Mouse (Mus musculus): ENCODE data around the gene Grik4.

Gene Grik4

GRCm38 (mm10) chr9:42859959-42860794, 84.1 kb downstream of the Grik4 start:
- no peak for DNase-seq (ENCODE audit: low read depth, low spot score)

GRCm38 (mm10) chr9:42858998-42859690, 85.1 kb downstream of the Grik4 start:
- DNase-seq (ENCODE audit: low read depth, low spot score), result no peak

GRCm38 (mm10) chr9:42858576-42858975, 85.7 kb downstream of the Grik4 start:
- no peak for DNase-seq (ENCODE audit: low read depth, low spot score)

GRCm38 (mm10) chr9:42857756-42858155, 86.5 kb downstream of the Grik4 start:
- no peak for DNase-seq (ENCODE audit: low read depth, low spot score)

GRCm38 (mm10) chr9:42853077-42853476, 91.2 kb downstream of the Grik4 start:
- no peak for DNase-seq (ENCODE audit: low read depth, low spot score)

GRCm38 (mm10) chr9:42850063-42850462, 94.2 kb downstream of the Grik4 start:
- no peak for DNase-seq (ENCODE audit: low read depth, low spot score)

- no peak for DNase-seq (ENCODE audit: low read depth, low spot score)
Measured at GRCm38 (mm10) chr9:42848061-42848460, 96.2 kb downstream of the Grik4 start.

- DNase-seq (ENCODE audit: low read depth, low spot score), result peak; percentile 46
Measured at GRCm38 (mm10) chr9:42846676-42847425, 97.4 kb downstream of the Grik4 start.

GRCm38 (mm10) chr9:42846139-42846538, 98.2 kb downstream of the Grik4 start:
- DNase-seq (ENCODE audit: low read depth, low spot score), result no peak

- DNase-seq (ENCODE audit: low read depth, low spot score), result no peak
Measured at GRCm38 (mm10) chr9:42844301-42844700, 100.0 kb downstream of the Grik4 start.

GRCm38 (mm10) chr9:42838299-42838698, 106.0 kb downstream of the Grik4 start:
- no peak for DNase-seq (ENCODE audit: low read depth, low spot score)

GRCm38 (mm10) chr9:42837498-42837897, 106.8 kb downstream of the Grik4 start:
- no peak for DNase-seq (ENCODE audit: low read depth, low spot score)

GRCm38 (mm10) chr9:42831558-42831957, 112.7 kb downstream of the Grik4 start:
- no peak for DNase-seq (ENCODE audit: low read depth, low spot score)

- no peak for DNase-seq (ENCODE audit: low read depth, low spot score)
Measured at GRCm38 (mm10) chr9:42819247-42819646, 125.0 kb downstream of the Grik4 start.

- DNase-seq (ENCODE audit: low read depth, low spot score), result no peak
Measured at GRCm38 (mm10) chr9:42816815-42817214, 127.5 kb downstream of the Grik4 start.

GRCm38 (mm10) chr9:42809146-42809545, 135.1 kb downstream of the Grik4 start:
- no peak for DNase-seq (ENCODE audit: low read depth, low spot score)

- DNase-seq (ENCODE audit: low read depth, low spot score), result no peak
Measured at GRCm38 (mm10) chr9:42808394-42808793, 135.9 kb downstream of the Grik4 start.

- DNase-seq (ENCODE audit: low read depth, low spot score), result peak; percentile 26
Measured at GRCm38 (mm10) chr9:42803061-42803491, 141.2 kb downstream of the Grik4 start.

GRCm38 (mm10) chr9:42801929-42802328, 142.4 kb downstream of the Grik4 start:
- DNase-seq (ENCODE audit: low read depth, low spot score), result peak; percentile 46

- DNase-seq (ENCODE audit: low read depth, low spot score), result no peak
Measured at GRCm38 (mm10) chr9:42800138-42800537, 144.2 kb downstream of the Grik4 start.

GRCm38 (mm10) chr9:42799694-42800093, 144.6 kb downstream of the Grik4 start:
- DNase-seq (ENCODE audit: low read depth, low spot score), result no peak

GRCm38 (mm10) chr9:42799242-42799641, 145.1 kb downstream of the Grik4 start:
- no peak for DNase-seq (ENCODE audit: low read depth, low spot score)

Measured in telencephalon, adult 2 months (tissue).